Mouse (Mus musculus) MEL (cell line): ENCODE results near the gene Scfd2.

ENCODE experiments used
- CTCF ChIP-seq, 3 experiments: IDR thresholded peaks in 2 of 3; conservative IDR thresholded peaks in 1 of 3; 2 replicates each; pipeline ENCODE4 v1.5.1; 2011 to 2012; ENCODE audit warnings: low read length in 3 of 3, low read depth in 2 of 3, mild to moderate bottlenecking in 2 of 3, improper control_type of control experiment in 1 of 3, inconsistent platforms in 1 of 3, mixed read lengths in 1 of 3, moderate library complexity in 1 of 3; ENCODE audit not compliant: control insufficient read depth in 1 of 3, insufficient read depth in 1 of 3, poor library complexity in 1 of 3, severe bottlenecking in 1 of 3
- MEF2A ChIP-seq: IDR thresholded peaks from 2 replicates; pipeline ENCODE4 v1.6.1; 2014; ENCODE audit warnings: low read depth, mild to moderate bottlenecking, inconsistent platforms, low read length, improper control_type of control experiment; ENCODE audit not compliant: poor library complexity, insufficient replicate concordance, severe bottlenecking; ENCODE audit errors: extremely low read depth
- POLR2A ChIP-seq, 2 experiments: IDR thresholded peaks; 2 replicates each; pipeline ENCODE4 v1.6.1; 2011 to 2012; ENCODE audit warnings: low read length in 2 of 2, mild to moderate bottlenecking in 2 of 2, control low read depth in 1 of 2, improper control_type of control experiment in 1 of 2, low read depth in 1 of 2, moderate library complexity in 1 of 2; ENCODE audit not compliant: control insufficient read depth in 1 of 2, insufficient read depth in 1 of 2, poor library complexity in 1 of 2
- TBP ChIP-seq: IDR thresholded peaks from 2 replicates; pipeline ENCODE4 v1.8.0; 2011; ENCODE audit warnings: low read depth, low read length, improper control_type of control experiment

DNA sequence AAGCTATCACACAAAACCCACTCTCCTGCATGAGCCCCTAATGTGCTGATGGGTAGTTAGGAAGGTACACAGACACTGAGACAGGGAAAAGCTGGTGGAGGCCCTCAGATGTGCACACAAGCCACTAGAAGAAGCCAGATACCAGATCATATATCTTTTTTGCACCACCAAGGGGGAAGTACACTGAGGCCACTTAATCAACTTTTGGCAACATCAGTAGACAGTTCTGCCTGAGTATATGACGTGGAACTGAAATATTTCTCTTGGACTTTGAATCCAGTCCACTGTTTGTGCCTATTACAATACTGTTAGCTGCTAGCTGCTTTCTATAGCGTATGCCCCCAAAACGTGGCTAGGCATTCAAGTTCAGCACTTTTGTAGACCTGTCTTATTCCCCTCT is 229.2 kb downstream of the Scfd2 start:
- TF ChIP-seq CTCF (IDR thresholded peaks at IDR 0.05 in 2 of 3, conservative IDR thresholded peaks at IDR 0.05 in 1 of 3; ENCODE audit: control insufficient read depth in 1 of 3, insufficient read depth in 1 of 3, low read depth in 2 of 3, low read length in 3 of 3, poor library complexity in 1 of 3, severe bottlenecking in 1 of 3) = no peak
- no peak for TF ChIP-seq TBP
- TF ChIP-seq POLR2A (IDR thresholded peaks at IDR 0.05; ENCODE audit: control insufficient read depth in 1 of 2, insufficient read depth in 1 of 2, low read depth in 1 of 2, low read length in 2 of 2, poor library complexity in 1 of 2) = no peak
- no peak for TF ChIP-seq MEF2A
